Mouse (Mus musculus) retina, adult 2 months (tissue): ENCODE data around the gene Il20ra.
"Not testable (repeated sequence)": the region's sequence is repeated elsewhere in the genome, so short reads cannot be mapped to it uniquely, and the experiment has no call there.

ENCODE experiments used
- DNase-seq: peaks from one replicate; pipeline ENCODE4 v3.0.0-alpha.2; 2012; ENCODE audit warnings: low read depth, low spot score

Gene Il20ra

DNA sequence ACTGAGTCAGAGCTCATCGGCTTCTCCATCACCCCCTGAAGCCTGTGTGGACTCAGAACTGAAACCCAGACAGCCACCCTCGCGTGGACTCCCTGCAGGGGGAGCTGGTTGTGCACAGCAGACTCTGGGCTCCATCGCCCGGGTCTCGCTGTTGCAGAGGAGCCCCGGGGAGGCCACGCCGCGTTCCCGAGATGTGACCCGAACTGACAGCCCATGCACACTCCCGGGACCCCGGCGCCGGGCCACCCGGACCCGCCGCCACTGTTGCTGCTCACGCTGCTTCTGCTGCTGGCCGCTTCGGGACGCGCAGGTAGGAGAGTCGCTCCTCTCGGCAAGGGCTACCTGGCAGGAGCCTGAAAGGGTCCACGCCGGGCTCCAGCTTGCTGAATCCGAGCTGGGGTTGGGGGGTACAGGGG, at the start of gene Il20ra:
Gene Il20ra (plus strand): TSS at position 150 of the 416 bp plus-strand sequence.
- no peak for DNase-seq

DNA sequence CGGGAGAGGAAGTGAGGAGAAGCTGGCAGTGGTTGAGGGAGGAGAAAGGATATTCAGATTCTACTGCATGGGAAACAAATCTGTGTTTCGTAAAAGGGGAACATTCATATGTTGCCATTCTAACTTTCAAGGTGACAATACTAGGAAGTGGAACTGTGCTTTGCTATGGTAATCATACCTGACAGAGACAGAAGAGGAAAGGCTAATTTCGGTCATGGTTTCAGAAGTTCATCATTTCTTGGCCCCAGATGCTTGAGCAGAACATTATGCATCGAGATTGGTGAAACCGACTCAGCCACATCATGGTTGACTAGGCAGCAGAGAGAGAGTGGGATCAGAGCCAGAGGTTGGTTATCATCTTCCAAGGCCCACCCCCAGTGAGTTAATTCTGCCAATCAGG, 43.4 kb upstream of the Il20ra start:
- DNase-seq, result no peak

DNA sequence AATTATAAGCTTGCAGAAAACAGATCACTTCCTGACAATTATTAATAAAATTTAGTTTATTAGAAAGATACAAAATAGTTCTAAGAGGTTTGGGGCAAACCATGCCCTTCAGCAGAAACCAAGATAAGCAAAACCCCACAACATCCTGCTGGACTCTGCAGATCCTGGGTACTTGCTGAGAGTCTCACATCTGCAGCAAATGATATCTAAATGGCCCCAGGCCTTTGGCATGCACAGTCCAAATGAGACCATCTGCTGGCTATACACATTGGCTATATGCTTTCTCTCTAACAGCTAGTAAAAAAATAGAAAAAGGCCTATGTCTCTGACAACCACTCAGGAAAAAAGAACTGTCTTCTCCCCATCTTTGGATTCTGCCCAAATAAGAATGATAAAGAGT, 40.4 kb upstream of the Il20ra start:
- no peak for DNase-seq

DNA sequence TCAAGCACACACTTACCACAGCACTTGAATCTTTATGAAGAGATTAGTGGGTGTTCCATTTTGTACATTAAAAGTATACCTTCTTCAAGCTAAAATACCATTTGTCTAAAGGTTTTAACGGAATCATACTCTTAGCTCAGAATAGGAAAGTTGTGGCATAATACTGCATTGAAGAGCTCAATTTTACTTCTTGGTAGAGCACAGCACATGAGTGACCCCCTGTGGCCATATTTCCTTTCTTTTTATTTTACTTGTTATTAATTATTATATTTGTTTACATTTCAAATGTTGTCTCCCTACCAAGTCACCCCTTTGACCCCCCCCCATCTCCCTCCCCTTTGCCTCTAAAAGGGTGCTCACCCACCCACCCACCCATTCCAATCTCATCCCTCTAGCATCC, 39.2 kb upstream of the Il20ra start:
- DNase-seq, result no peak

DNA sequence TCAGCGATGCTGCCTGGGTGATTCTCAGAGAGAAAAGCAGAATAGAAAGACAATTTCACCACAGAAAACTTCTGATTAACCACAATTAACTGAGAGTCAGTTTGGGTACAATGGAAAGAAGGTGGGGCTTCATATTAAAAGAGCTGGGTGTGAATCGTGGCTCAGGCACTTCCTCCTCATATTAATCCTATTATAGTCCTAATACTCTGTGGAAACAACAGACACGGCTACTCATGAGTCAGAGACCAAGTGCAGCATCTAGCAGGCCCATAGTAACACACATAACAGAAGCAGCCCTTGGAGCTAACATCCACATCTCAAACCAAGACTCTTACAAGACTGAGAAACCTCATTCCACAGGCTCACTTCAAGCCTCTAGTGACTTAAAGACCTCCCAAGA, 24.7 kb upstream of the Il20ra start:
- DNase-seq, result no peak

DNA sequence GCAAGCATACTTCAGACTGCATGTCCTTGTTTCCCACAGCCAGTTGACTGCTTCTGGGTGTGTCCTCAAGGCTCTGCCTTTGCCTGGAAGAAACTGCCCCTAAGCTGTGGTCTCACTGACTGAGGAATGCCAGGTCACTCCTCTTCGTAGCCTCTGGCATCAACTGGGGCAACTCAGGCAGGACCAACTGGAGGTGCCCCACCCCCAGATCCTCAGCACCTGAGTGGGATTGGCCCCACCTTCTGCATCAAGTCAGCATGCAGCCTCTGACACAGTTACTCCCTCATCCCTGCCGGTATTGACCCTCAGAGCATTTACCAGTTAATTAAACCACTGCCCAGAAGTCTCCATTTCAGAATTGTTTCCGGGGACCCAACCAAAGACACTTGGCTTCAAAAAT, 21.1 kb upstream of the Il20ra start:
- DNase-seq, result no peak

DNA sequence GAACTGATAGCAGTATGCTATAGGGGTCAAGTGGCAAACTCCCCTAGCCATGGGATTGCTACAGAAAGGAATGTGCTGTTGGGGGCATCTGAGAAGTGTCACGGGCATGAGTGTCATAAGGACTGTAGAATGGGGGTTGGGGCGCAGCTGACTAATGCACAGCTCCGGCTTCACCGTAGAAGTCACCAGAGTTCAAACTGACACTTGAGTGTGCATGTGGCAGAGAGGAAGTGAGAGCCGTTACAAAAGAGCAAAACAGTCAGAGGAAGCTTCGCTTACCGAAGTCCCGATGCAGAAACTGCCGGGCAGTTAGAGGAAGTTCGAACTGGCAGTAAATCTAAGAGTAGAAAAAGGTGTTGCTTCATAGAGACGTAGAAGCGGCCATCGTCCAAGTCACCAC, 20.6 kb upstream of the Il20ra start:
- no peak for DNase-seq

DNA sequence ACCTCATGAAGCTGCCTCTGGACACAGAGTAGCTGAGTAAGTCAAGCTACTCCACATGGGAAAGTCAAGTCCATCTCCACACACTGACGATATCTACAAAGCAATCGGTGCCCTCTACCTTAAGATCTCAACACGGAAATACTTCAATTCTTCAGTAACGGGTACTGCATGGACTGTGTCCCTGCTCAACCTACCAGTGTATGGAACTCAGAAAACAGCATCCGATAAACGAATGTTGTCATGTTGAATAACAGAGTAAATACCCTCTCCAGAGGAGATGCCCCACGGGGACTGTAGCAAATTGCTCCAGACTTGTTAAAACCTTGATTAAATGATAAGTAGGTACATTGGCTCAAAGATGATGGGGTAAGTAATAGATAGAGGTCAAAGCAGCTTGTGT, 20.0 kb upstream of the Il20ra start:
- DNase-seq, result no peak

DNA sequence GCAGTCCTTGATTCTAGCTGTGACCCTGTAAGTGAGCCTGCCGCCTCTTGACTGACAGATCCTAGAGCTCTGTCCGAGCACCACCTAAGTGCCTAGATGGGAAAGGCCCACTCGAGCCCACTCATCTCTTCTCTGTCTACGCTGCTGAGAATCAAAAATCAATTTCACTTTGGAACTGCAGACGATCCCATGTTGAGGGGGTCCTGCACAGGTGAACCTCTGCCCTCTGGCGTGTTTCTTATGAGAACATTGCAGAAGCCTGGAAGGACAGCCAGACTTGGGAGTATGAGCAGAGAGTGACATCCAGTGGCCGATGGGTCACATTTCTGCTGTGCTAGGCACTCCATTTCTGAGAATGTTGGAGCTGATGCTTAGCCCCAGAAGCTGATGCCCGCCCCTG, 19.4 kb upstream of the Il20ra start:
- DNase-seq, result no peak

DNA sequence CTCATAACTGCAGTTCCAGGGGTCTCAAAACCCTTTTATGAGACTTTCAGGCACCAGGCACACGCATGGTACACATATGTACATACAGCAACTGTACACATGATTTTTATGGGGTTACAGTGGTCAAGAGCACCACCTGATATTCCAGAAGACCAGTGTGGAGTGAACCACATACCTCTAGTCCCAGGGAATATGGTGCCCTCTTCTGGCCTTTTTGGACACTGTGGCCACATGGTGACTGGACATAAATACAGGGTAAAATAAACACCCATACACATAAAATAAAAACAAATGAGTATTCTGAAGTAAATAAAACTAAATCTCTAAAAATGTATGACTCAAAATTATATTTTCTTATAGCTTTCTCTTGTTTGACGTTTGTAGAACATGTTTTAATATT, 18.7 kb upstream of the Il20ra start:
- no peak for DNase-seq

DNA sequence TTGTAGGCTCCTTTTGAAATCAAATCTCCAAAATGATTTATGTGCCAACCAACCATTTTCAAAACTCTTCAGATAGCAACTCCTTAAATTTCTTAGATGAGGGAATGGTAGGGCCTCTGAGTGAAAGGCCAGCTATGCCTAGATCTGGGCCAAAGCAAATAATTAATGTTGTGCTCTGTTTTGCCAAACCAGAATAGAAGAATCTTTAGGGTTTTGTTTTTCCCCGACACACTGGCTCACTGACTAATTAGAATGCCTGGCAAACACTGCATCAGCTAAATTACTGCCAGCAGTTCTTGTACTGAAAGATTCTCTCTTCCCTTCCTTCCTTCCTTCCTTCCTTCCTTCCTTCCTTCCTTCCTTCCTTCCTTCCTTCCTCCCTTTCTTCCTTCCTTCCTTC, 13.0 kb upstream of the Il20ra start:
- DNase-seq, result no peak

DNA sequence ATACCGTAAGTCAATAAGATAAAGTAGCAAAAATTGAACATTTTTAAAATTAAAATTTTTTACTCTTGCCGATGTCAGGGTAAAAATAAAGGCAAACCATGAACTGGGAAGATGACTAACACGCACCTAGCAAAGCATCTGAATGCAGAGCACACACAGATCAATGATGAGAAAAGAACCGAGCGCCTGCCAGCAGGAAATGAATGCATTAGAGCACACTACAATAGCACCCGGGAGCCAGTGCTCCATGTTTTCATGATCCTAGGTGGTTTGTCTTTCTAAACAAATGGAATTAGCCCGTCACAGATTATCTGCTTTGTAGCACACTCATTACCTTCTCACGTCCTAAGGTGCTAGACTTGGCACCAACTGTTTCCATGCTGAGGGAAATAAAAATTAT, 7.9 kb upstream of the Il20ra start:
- DNase-seq, result no peak

DNA sequence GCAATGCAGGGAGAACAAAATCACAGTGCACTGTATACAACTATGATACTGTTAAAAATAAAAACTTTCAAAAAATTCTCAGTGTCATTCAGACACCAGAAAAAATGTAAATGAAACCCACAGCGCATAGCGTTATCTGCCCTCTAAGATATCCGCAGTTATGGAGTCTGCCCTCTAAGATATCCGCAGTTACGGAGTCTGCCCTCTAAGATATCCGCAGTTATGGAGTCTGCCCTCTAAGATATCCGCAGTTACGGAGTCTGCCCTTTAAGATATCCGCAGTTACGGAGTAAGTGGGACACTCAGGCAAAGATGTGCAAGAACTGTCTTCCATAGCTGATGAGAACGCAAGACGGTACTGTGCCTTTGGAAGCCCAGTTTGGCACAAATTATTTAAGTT, 4.6 kb upstream of the Il20ra start:
- DNase-seq, result no peak

DNA sequence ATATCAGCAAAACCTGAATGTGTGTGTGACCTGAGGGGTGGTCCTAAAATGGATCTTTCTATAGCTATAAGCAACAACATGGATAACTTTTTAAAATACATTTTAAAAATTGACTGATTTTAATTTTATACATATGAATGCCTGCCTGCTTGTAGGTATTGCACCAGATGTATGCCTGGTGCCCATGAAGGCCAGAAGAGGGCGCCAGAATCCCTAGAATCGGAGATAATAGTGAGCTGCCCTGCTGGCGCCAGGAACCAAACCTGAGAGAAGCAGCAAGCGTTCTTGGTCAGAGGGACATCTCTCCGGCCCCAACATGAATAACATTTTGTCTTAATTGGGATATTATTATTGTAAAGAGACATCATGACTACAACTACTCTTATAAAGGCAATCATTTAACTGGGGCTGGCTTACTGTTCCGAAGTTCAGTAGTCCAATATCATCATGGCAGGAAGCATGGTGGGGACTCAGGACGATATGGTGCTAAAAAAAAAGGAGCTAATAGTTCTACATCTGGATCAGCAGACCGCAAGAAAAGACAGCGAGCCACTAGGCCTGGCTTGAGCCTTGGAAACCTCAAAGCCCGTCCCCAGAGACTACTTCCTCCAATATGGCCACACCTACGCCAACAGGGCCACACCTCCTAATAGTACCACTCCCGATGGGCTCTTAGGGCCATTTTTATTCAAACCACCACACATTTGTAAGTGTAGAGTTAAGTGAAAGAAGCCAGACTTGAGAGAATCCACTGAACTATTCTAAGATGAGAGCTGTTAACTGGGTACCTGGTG, 3.9 kb upstream of the Il20ra start:
- no peak for DNase-seq

DNA sequence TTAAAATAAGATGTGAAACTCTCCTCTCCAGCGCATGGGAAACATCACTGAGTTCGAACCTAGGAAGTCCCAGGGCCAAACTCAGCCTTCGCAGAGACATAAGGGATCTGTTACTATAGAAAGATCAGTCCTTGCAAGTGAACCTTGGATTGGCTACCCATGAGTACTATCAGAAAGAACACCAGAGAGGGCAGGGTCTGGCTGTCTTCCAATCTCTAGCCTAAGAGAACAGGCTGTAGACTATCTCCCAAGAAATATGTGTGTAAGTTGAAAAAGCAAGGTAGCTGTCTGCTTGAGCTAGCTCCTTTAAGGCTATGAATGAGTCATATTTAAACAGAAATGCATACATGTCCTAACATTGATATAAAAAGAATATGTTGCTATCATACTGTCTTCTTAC, 1.4 kb upstream of the Il20ra start:
- DNase-seq, result no peak

DNA sequence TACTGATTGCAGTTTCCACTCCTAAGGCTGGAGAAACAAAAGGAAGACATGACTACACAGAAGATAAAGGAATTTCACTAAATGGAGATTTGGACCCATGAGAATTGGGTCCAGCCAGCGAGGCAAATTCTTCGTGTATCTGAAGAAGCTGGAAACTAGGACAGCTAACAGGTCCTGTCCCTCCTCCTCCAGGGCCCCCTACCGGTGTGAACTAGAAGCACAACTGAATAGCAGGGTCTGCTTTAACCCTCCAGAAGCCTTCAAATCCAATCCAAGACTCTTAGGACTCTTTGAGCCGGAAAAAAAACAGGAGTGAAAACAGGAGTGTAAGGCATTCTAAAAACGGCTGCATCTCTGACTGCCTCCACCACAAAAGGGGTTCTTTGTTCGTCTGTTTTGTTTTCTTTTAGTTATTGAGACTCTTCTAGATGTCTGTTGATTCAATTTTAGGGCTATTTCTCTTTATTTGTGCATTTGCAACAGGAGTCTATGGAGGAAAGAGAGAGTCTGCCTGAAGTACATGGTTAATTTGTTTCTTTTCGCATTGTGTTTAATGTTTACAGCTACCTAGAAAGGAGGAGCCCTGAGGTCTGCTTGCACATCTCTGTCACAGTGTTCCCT, 709 bp upstream of the Il20ra start:
- DNase-seq, result no peak

DNA sequence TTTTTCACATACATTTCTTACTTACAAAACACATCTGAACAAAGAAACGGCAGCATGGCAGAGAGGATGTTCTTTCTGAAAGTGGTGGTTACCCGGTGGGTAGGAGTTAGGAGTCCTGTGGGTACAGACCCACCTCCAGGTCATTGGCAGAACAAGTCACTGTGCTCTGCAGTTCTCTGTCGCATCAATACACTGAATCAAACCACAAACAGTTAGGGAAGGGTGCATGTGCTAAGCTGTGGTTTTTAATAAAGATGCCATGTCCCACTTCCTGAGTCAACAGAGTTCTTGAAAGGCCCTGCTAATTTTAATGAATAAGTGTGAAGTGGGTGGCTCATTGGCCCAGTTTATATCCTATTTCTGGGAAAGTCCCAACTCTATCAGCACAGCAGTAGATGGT, 6.3 kb downstream of the Il20ra start:
- no peak for DNase-seq

DNA sequence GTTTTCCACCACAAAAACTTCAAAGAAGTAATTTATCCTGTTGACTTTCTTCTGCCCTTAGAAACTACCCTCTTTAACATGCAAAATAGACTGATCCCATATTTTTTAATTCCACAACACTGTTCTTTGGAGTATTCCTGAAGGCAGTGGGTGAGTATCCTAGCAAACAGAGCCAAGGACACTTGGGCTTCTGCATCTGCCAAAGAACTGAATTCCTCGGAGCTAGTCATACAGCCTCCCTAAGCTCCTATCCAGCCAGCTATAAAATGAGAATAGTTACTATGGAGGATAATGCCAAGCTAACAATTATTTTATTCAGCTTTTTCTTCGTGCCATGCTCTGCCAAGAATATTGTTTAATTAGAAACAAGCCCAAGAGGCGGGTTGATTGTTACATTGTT, 9.9 kb downstream of the Il20ra start:
- DNase-seq, result no peak

DNA sequence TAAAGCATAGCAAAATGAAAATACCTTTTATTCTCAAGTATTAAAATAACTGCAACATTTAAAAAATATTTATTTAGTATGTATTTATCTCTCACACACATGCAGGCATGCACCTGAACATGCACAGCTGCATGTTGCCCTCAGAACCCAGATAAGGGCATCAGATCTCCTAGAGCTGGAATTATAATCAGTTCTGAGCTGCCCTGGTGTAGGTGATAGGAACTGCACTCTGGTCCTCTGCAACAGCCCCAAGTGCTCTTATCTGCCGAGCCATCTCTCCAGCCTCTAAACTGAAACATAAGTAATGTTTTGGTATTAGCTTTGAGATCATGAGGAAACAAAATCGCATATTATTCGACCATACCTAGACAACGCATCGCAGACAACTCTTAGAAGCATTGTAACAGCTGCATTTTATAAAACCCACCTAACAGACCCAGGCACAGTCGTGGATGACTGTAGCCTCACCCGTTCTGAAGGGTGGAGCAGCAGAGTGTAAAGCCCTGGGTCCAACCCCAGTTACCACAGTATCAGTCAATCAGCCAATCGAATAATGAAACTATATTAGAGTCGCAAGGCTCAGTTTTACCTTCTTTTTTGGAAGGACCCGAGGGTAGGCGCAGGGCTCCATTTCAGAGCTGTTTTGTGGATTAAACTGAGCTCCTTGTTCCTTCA, 11.9 kb downstream of the Il20ra start:
- no peak for DNase-seq

DNA sequence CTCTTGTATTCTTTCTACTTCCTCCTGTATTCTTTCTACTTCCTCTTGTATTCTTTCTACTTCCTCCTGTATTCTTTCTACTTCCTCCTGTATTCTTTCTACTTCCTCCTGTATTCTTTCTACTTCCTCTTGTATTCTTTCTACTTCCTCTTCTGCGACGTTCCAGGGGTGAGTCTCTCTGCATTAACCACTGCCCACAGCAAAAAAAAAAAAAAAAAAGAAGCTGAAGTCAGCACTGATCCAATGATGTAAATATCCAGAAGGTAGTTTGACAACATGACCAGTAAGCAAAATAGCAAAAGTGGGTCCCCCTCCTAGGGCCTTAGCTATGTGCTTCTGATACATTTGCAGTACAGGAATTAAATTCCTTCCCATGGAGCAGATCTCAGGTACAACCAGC, 26.1 kb downstream of the Il20ra start:
- DNase-seq, result not testable (repeated sequence)

DNA sequence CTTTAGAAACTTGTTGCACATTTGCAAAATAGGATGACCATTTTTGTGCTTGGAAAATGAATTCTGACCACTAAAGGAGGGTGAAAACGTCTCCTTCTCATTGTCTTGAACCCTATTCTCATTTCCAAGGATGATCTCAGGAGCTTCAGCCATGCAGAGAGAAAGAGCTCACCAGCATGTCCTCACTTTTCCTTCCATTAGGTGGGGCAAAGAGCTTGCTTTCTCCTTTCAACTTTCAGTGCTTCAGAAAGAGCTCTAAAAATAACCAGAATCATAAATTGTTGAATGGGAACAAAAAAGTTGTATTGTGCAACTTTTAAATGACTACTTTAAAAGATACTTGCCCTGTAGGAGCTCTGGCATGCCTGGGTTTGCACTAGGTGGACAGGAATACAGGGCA, 33.3 kb downstream of the Il20ra start:
- DNase-seq, result no peak

DNA sequence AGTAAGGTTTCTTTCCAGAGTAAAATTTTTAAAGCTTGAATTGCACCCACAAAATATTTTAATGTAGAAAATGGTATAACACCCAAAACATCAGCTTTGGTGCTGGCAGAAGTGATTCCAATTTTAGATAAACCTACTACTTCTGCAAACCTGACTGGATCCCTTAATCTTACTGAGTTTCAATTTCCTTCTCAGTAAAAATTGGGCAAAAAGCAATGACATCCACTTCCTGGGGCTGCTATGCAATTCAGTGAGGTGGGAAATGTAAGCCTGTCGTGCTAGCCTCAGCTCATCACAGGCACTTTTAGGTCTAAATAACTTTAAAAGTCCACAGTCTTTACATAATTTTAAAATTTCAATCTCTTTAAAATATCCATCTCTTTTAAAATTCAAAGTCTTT, 33.8 kb downstream of the Il20ra start:
- no peak for DNase-seq

DNA sequence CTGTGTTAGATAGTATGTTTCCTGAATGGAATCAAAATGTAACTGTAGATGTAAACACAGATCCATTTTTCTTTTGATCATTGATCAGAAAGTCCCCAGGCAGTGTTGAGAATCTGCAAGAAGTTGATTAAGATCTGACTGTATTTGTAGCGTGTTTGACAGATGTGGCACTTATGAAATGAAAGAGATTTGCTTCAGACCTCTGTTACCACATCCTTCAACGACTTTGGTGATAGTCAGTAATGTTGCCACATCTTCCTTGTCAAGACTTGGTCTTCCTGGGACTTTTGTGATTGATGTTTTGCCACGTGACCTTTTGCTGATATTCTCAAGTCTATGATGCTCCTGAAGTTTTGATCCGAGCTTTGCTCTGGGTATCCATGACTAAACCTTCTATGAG, 35.3 kb downstream of the Il20ra start:
- DNase-seq, result no peak
